Mouse (Mus musculus) olfactory bulb, adult 2 months (tissue): Measurements from ENCODE around the gene Bmpr1a. TPM values are rescaled to one million over a fixed set of nuclear protein-coding genes. Genes with fewer than 3 reads are reported as not detected.

Experiments
- H3K27ac ChIP-seq: fragments of 200-500 bp; 2 replicates; pipeline ENCODE4 v1.5.1; 2012; ENCODE audit warnings: low read depth, low read length; ENCODE audit not compliant: insufficient read depth
- H3K4me1 ChIP-seq: fragments of 200-500 bp; 2 replicates; pipeline ENCODE4 v1.6.1; 2012; ENCODE audit warnings: low read length; ENCODE audit not compliant: control insufficient read depth, insufficient read depth
- H3K4me3 ChIP-seq: fragments of 200-500 bp; 2 replicates; pipeline ENCODE4 v1.5.1; 2012; ENCODE audit warnings: mild to moderate bottlenecking, low read depth, low read length, moderate library complexity; ENCODE audit not compliant: insufficient read depth
- CTCF ChIP-seq: fragments of 200-500 bp; IDR thresholded peaks from 2 replicates; pipeline ENCODE4 v1.5.1; 2012; ENCODE audit warnings: low read depth, mild to moderate bottlenecking, low read length, moderate library complexity; ENCODE audit not compliant: insufficient read depth
- POLR2A ChIP-seq: fragments of 200-500 bp; IDR thresholded peaks from 2 replicates; pipeline ENCODE4 v1.6.1; 2012; ENCODE audit warnings: mild to moderate bottlenecking, low read depth, low read length, moderate library complexity; ENCODE audit not compliant: insufficient read depth
- WGBS: fragments of 180-500 bp; shearing (Covaris S2); methylation state at CpG from one replicate; pipeline ENCODE4 v1.1.7; 2018; 5-methylcytosine and 5-hydroxymethylcytosine counted together
- polyA plus RNA-seq: library from polyadenylated mRNA; stranded (reverse); fragments of >200 nt; gene quantifications from 2 replicates; pipeline ENCODE4 v1.2.4, GENCODE M21; 2012; ENCODE audit warnings: low replicate concordance; ENCODE audit not compliant: missing spikeins, insufficient read depth, insufficient read length

Bmpr1a gene
- polyA plus RNA-seq, 1 experiment, result not detected

DNA sequence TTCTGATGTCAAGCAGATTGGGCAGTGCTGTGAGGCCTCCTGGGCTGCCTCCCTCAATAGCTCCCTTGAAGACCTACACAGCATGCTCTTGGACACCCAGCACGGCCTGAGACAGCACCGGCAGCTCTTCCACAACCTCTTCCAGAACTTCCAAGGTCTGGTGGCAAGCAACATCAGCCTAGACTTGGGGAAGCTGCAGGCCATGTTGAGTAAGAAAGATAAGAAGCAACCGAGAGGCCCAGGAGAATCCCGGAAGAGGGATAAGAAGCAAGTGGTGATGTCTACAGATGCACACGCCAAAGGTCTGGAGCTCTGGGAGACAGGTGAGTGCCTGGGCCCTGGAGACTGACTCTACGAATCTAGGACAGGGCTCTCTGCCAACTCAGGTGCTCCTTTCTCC is 103.8 kb downstream of the Bmpr1a start:
- 94% methylated on average over 6 of the region's 6 CpGs for WGBS
- TF ChIP-seq CTCF (no peak), POLR2A (no peak)
- H3K4me1 ChIP-seq, result no peaks in the 10 kb centered on the region
- no peak overlapping the region for H3K4me3 ChIP-seq
- no peak overlapping the region for H3K27ac ChIP-seq

DNA sequence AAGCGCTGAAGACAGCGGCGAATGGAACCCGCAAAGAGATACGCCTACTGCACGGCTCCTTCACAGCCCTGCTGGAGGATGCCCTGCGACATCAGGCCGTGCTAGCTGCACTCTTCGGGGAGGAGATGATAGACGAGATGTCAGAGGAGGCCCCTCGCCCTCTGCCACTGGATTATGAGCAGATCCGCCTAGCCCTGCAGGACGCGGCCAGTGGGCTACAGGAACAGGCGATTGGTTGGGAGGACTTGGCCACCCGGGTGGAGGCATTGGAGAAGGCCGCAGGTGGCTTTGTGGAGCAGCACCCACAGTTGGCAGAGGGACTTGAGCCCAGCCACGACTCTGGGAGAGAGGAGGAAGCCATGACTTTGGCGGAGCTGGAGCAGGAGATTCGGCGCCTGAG is 104.2 kb downstream of the Bmpr1a start:
- no peak overlapping the region for H3K4me3 ChIP-seq
- no peak overlapping the region for H3K27ac ChIP-seq
- 95% methylated on average over 21 of the region's 21 CpGs for WGBS
- H3K4me1 ChIP-seq, result no peaks in the 10 kb centered on the region
- no peak for TF ChIP-seq CTCF
- TF ChIP-seq POLR2A, result no peak

DNA sequence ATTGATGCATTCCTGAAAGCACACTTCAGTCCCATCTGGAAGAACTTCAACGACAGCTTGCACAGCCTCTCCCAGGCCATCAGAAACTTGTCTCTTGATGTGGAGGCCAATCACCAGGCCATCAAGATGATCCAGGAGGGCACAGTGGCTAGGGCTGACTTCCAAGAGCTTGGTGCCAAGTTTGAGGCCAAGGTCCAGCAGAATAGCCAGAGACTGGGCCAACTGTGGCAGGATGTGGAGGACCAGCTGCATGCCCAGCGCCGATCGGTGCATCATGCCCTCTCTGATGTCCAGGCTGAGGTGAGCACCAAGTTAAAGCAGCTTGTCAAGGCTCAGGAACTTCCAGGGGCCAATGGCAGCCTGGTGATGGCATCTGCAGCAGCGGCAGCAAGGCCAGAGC is 105.3 kb downstream of the Bmpr1a start:
- 79% methylated on average over 5 of the region's 5 CpGs for WGBS
- no peak for TF ChIP-seq CTCF
- no peak for TF ChIP-seq POLR2A
- Histone ChIP-seq H3K4me1 (no peaks in the 10 kb centered on the region), H3K27ac (no peak overlapping the region), H3K4me3 (no peak overlapping the region)

DNA sequence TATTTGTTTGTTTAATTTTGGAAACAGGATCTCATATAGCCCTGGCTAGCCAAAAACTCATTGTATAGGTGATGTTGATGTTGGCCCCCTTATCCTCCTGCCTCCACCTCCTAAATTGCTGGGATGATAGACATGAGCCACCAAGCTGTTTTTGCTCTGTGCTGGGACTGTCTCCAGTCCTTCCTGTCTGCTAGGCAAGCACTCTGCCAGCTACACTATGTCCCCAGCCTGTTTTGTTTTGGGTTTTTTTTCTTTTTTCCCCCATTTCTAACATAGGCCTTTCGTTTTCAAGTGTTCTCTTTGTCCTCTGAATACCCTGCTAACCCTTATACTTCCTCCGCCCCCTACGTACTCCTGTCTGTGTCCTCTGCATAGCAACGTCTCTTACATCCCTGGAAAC is 109.8 kb downstream of the Bmpr1a start:
- H3K4me3 ChIP-seq, result no peak overlapping the region
- TF ChIP-seq CTCF (no peak), POLR2A (no peak)
- no peak overlapping the region for H3K27ac ChIP-seq
- WGBS, result 45% methylated on average over 4 of the region's 4 CpGs
- H3K4me1 ChIP-seq, result no peaks in the 10 kb centered on the region

DNA sequence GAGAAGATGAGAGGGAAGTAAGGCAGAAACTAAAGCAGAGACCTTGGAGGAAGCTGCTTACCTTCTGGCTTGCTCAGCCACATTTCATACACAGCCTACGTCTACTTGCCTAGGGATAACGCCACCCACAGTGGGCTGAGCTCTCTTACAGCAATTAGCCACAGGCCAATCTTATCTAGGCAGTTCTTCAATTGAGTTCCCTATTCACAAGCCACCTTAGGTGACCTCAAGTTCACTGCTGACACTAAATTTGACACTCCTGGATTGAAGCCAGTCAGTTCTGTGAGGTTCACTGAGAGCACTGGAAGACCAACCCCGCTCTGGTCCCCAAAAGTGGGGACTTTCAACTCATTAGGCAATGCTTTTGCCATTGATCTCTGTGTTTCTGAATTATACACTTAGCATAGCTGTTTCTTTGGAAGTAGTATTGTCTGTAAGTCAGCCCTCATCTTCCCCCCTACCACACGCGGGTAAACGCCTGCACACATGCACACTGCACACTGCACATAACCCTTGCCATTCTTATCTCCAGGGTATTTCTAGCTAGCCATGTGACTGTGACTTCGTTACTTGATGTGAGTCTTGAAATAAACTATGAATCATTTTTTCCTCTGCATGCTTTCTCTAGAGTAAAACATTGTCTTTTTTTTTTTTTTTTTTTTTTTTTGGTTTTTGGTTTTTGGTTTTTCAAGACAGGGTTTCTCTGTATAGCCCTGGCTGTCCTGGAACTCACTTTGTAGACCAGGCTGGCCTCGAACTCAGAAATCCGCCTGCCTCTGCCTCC is 120.0 kb downstream of the Bmpr1a start:
- no peak overlapping the region for H3K27ac ChIP-seq
- H3K4me3 ChIP-seq, result no peak overlapping the region
- 76% methylated on average over 9 of the region's 9 CpGs for WGBS
- peaks cover 7% of the 10 kb centered on the region; the same call in 1 of the 2 replicates for H3K4me1 ChIP-seq
- no peak for TF ChIP-seq POLR2A
- no peak for TF ChIP-seq CTCF

DNA sequence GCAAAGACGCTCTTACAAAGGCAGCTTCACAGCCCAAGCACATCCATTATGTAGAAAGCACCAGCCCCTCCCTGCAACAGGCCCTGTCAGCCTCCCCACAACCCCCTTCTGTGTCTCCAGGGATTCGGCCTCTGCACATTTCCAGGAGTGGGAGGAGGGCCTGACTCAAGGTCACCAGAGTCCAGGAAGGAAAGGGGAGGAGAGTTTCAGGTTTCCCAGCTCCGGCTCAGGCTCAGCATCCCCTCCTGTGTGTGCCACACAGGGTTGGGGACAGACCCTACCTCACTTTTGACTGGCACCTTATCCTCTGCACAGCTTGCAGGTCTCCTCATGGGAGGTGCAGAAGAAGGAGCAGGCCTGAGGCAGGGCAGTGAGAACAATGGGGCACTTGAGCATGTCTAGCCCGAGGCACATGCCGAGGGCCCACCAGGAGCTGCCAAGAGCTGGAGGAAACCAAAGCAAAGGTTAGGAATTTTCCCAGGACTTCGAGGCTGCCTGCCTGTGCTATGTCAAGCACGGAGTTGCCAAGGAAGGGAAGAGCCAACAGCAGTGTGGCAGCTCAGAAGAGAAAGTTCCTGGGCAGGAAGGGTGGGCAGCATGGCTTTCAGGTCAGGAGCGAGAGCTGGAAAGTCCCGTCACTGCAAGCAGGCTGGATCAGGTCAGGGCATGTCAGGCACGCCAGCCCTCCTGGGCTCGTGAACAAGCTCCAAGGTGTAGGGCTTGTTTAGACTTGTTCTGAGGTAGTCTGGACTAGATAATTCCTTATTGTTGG is 124.4 kb downstream of the Bmpr1a start:
- no peak for TF ChIP-seq POLR2A
- no peak for TF ChIP-seq CTCF
- H3K4me3 ChIP-seq, result no peak overlapping the region
- H3K27ac ChIP-seq, result peak overlapping the region; percentile 48
- WGBS, result 71% methylated on average over 11 of the region's 11 CpGs
- H3K4me1 ChIP-seq, result peaks cover 7% of the 10 kb centered on the region

DNA sequence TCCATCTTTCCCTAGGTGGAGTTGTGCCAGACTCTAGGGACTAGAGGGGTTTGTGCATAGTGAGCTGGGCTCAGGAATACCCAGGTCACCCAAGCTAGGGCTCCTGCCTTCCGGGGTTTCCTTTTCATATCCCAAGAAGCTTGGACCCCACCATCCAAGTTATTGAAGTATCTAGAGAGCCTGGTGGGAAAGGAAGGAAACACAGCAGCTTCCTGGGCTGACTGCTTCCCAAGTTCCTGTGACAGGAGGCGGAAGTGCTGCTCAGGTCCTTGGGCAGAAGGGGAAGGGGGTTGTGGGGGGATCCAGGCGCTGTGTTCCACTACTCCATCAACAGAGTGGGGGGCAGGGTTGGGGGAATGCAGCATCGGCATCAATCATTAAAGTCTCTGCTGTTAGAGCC is 126.0 kb downstream of the Bmpr1a start:
- H3K4me1 ChIP-seq, result peaks cover 7% of the 10 kb centered on the region
- H3K27ac ChIP-seq, result no peak overlapping the region
- WGBS, result 82% methylated on average over 4 of the region's 4 CpGs
- H3K4me3 ChIP-seq, result no peak overlapping the region
- TF ChIP-seq CTCF (no peak), POLR2A (no peak)

DNA sequence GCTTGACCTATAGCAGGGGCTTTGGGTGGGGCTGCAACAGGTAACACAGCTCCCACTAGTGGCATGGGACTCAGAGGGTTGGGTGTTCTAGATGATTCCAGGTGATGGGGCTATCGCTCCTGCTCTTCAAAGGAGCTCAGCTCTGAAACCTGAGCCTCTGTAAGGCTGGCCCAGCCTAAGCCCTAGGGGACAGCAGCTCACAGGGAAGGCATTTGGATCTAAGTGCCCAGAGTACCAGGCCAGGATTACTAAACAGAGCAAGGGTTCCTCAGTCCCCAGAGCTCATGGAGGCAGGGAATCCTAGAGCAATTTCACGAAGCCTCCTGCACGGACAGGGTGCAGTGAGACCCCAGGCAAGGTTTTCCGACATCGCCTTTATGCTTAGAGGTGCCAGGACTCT is 127.2 kb downstream of the Bmpr1a start:
- 95% methylated on average over 5 of the region's 5 CpGs for WGBS
- no peak overlapping the region for H3K4me3 ChIP-seq
- TF ChIP-seq CTCF, result no peak
- TF ChIP-seq POLR2A, result no peak
- no peak overlapping the region for H3K27ac ChIP-seq
- peaks cover 7% of the 10 kb centered on the region for H3K4me1 ChIP-seq

DNA sequence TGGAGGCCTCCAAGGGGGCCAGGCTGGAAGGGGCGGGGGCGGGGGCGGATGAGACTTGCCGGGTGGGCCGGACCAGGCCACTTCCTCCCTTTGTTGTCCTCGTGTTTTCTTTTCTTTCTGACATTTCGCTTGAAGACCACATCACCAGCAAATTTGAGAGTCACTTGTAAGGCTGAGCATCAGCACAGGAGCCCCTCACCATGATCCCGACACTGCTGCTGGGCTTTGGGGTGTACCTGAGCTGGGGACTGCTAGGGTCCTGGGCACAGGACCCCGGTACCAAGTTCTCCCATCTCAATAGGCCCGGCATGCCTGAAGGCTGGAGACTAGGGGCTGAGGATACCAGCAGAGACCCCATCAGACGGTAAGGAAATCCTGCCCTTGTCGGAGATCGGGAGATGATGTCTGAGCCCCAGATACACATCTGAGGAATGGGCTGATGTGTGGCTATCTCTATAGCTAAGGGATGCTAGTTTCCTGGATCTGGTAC is 127.7 kb downstream of the Bmpr1a start, which contains the start of gene Mmrn2:
TSS of gene Mmrn2 (plus strand) at position 51 of the 490 bp plus-strand sequence.
- no peak for TF ChIP-seq CTCF
- TF ChIP-seq POLR2A, result no peak
- H3K4me1 ChIP-seq, result peaks cover 7% of the 10 kb centered on the region
- H3K4me3 ChIP-seq, result no peak within 1 kb of the TSS
- no peak within 1 kb of the TSS for H3K27ac ChIP-seq
- WGBS, result 84% methylated on average over 13 of the region's 13 CpGs
